ENCODE assay signal across 25 mouse cellular contexts in the genomic region with DNA sequence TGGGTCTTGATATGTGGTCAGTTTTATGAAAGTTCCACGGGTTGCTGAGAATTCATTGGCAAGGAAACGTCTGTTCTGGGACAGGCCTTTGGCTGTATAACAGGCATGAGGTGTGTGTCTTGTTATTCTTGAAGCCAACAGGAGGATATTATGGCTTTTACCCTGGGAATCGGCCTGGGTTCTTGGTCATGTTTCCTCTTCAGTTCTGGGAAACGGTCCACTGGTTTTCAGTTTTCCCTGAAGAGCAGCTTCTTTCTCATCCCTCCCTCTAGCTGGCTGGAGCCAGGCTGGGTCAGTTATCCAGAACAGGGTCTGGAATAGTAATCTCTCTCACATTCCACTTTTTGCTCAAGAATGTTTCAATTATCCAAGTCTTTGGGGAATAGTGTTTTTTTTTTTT.
DNase-seq lines count a peak whose midpoint lies in the region; ATAC-seq lines count a peak whose summit lies in the region.
"Had no signal": no experiment of that assay in that cellular context is flagged by ENCODE, and none has a peak within 500 bp of the region (broad histone marks: within the 10 kb centered on the region; RNA-seq: fewer than 3 reads in every experiment).

No protein-coding gene starts in this region.

- intact Hi-C loops in heart, postnatal 25 days (cut with DNase I), result no loop called here

- H3K27ac ChIP-seq in liver, embryonic 11.5 days (ENCODE audit: low read depth, low read length), result no peak overlapping the region
- H3K27ac ChIP-seq: embryonic facial prominence, embryonic 12.5 days; forebrain, embryonic 13.5 days; hindbrain, embryonic 12.5 days; kidney, embryonic 15.5 days; liver, embryonic 13.5 days; midbrain, embryonic 12.5 days; neural tube, embryonic 15.5 days had no signal

- ATAC-seq in liver, embryonic 11.5 days (replicated peaks; ENCODE audit: low FRiP score), result no peak
- ATAC-seq: forebrain, embryonic 13.5 days; intestine, postnatal 0 days had no signal

- H3K4me2 ChIP-seq in liver, embryonic 11.5 days, result no peak overlapping the region
- H3K4me2 ChIP-seq: embryonic facial prominence, embryonic 12.5 days; forebrain, embryonic 13.5 days; hindbrain, embryonic 12.5 days; kidney, embryonic 15.5 days; liver, embryonic 13.5 days; midbrain, embryonic 12.5 days; neural tube, embryonic 15.5 days had no signal

- H3K9ac ChIP-seq in liver, embryonic 11.5 days (ENCODE audit: low read depth, low read length), result no peak overlapping the region
- H3K9ac ChIP-seq: embryonic facial prominence, embryonic 12.5 days; forebrain, embryonic 13.5 days; hindbrain, embryonic 12.5 days; kidney, embryonic 15.5 days; liver, embryonic 13.5 days; midbrain, embryonic 12.5 days; neural tube, embryonic 15.5 days had no signal

- H3K9me3 ChIP-seq in liver, embryonic 11.5 days (ENCODE audit: control insufficient read depth, low read length), result no peaks in the 10 kb centered on the region
- H3K9me3 ChIP-seq: embryonic facial prominence, embryonic 12.5 days; G1E; hindbrain, embryonic 12.5 days; liver, embryonic 13.5 days; neural tube, embryonic 15.5 days had no signal

- H3K4me1 ChIP-seq in liver, embryonic 11.5 days (replicated peaks; ENCODE audit: control insufficient read depth, insufficient read depth, low read length), result no peaks in the 10 kb centered on the region
- H3K4me1 ChIP-seq: embryonic facial prominence, embryonic 12.5 days; forebrain, embryonic 13.5 days; hindbrain, embryonic 12.5 days; kidney, embryonic 15.5 days; liver, embryonic 13.5 days; midbrain, embryonic 12.5 days; neural tube, embryonic 15.5 days had no signal

- no peaks in the 10 kb centered on the region for H3K36me3 ChIP-seq in liver, embryonic 11.5 days (ENCODE audit: control insufficient read depth, insufficient read depth, low read length)
- H3K36me3 ChIP-seq: embryonic facial prominence, embryonic 12.5 days; G1E; hindbrain, embryonic 12.5 days; kidney, embryonic 15.5 days; liver, embryonic 13.5 days; midbrain, embryonic 12.5 days; neural tube, embryonic 15.5 days had no signal

- no peak overlapping the region for H3K4me3 ChIP-seq in liver, embryonic 11.5 days (ENCODE audit: low read depth, low read length)
- H3K4me3 ChIP-seq: embryonic facial prominence, embryonic 12.5 days; erythroblast, embryonic 14.5 days; forebrain, embryonic 13.5 days; hindbrain, embryonic 12.5 days; kidney, embryonic 15.5 days; liver, embryonic 13.5 days; midbrain, embryonic 12.5 days; neural tube, embryonic 15.5 days had no signal

- 74% methylated on average over 4 of the region's 4 CpGs for WGBS in liver, embryonic 11.5 days

- DNase-seq in heart, adult 18-20 months, result peak; percentile 37 to 64
- no peak for DNase-seq in heart, postnatal 25 days (ENCODE audit: low spot score)
- peak; percentile 6 for DNase-seq in urinary bladder, postnatal 14 days (ENCODE audit: low spot score)
- no peak for DNase-seq in urinary bladder, adult 2 months (ENCODE audit: low spot score)
- peak; percentile 64 for DNase-seq in gastrocnemius, postnatal 25 days
- no peak for DNase-seq in liver, embryonic 11.5 days (ENCODE audit: low spot score)
- DNase-seq in ovary, postnatal 14 days (ENCODE audit: low spot score), result no peak
- DNase-seq: adrenal gland, adult 8-10 months; B cell, adult 2 months; cerebellum, adult 11-12 months; cerebellum, postnatal 10 days; liver, embryonic 13.5 days; lung, adult 2 months; thymus, adult 2 months; thymus, postnatal 4 days had no signal

- H3K27me3 ChIP-seq in liver, embryonic 11.5 days (replicated peaks; ENCODE audit: control insufficient read depth, insufficient read depth, low read length), result no peaks in the 10 kb centered on the region
- H3K27me3 ChIP-seq: CH12.LX; embryonic facial prominence, embryonic 12.5 days; forebrain, embryonic 13.5 days; hindbrain, embryonic 12.5 days; kidney, embryonic 15.5 days; liver, embryonic 13.5 days; midbrain, embryonic 12.5 days; neural tube, embryonic 15.5 days had no signal

Comparison
In these comparisons a context has a peak if more than half of its experiments do, and no peak if none do; other contexts are left out.
1. DNase-seq: peak in heart, adult 18-20 months (2 of 2), urinary bladder, postnatal 14 days (single experiment) and gastrocnemius, postnatal 25 days (single experiment); none in heart, postnatal 25 days (single experiment), urinary bladder, adult 2 months (single experiment), liver, embryonic 11.5 days (single experiment) and ovary, postnatal 14 days (single experiment).